Mouse (Mus musculus): ENCODE measurements around the gene Colq.

Colq gene

GRCm38 (mm10) chr14:31530847-31531246 is 60.3 kb downstream of the Colq start:
- no peak for DNase-seq (ENCODE audit: low read depth, low spot score)

DNA sequence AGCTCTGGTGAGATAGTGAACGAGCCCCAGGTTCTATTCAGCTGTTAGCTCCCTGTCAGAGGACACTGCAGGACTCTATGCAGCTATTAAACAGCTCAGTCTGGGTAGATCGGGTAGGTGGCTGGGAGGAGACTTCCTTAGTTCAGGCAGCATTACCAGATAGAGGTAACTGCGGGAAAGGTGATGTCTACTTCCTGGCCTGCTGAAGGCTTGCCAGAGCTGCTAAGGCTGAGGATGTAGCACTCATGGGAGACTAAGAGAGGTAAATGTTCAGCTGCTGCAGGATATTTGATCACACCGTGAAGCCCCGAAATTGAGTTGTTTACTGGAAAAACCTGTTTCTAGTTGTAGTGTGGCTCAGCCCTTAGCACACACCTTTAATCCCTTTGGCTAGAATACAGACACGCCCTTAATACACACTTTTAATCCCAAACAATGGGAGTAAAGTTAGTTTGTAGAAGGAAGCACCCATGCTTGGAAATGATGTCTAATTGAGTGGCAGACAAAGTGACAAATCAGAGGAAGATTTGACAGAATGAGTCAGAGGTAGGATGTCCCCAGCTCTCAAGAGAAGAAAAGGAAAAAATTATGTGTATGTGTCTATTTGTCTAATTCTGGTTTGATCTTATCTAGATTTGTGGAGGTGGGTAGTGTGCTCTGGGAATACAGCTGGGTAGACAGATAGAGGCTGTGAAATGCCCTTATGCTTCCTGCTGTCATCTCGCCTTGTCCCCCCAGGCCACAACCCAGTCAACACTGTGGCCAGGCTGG is 65.9 kb downstream of the Colq start:
- DNase-seq (ENCODE audit: low read depth, low spot score) = no peak

- no peak for DNase-seq (ENCODE audit: low read depth, low spot score)
Observed at GRCm38 (mm10) chr14:31521318-31521717, 69.8 kb downstream of the Colq start.

- DNase-seq (ENCODE audit: low read depth, low spot score) = peak; percentile 30
Observed at GRCm38 (mm10) chr14:31519165-31519564, 72.0 kb downstream of the Colq start.

DNA sequence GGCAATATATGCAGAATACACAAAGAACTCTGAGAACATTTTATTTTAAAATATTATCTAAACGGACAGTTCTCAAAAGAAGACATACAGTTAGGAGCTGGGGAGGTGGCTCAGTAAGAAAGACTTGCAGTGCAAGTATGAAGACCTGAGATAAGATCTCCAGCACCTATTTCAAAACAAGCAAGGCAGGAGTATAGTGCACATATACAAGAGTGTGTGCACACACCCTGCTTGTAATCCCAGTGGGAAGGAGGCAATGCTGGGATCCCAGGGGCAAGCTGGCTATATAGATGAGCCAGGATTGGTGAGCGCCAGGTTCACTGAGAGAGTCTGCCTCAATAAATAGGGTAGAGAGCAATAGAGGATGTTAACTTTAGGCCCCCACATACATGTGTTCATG is 75.2 kb downstream of the Colq start:
- DNase-seq (ENCODE audit: low read depth, low spot score) = no peak

- DNase-seq (ENCODE audit: low read depth, low spot score) = no peak
Observed at GRCm38 (mm10) chr14:31510322-31510721, 80.8 kb downstream of the Colq start.

GRCm38 (mm10) chr14:31509911-31510310 is 81.2 kb downstream of the Colq start:
- peak; percentile 48 for DNase-seq (ENCODE audit: low read depth, low spot score)

DNA sequence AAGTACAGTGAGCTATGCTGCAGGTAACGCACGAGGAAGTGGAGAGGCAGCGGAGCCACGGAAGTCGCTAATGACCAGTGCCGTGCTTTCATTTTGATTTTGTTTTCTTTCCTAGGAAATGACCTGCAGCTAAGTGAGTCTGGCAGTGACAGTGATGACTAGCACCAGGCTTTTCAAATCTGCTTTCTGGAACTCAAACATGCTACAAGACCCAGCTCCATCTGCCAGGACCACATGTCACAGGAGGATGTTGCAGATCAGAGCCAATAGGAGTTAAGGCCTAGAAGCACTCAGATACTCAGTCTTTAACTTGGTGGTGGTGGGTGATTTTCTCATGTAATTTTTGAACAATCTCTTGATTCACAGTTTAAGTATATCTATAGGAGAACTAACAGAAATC is 84.7 kb downstream of the Colq start:
- DNase-seq (ENCODE audit: low read depth, low spot score) = no peak

GRCm38 (mm10) chr14:31503406-31503805 is 87.7 kb downstream of the Colq start:
- DNase-seq (ENCODE audit: low read depth, low spot score) = peak; percentile 72

DNA sequence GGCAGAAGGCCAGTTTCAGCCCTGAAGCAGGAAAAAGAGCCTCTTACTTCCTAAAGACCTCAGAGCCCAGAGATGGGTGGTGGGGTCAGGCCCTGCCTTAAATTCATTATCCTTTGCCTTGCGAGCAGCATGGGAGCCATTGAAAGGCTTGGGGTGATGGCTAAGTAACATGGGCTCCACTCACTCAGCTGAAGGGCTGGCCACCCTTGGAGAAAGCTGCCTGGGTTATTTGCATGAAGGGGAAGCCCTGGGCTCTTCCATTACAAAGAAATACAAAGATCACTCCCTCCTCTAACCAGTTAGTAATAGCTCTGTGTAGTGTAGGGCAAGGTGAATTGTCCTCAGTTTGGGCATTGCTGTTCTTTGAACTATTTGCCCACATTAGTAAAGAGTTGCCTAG is 91.6 kb downstream of the Colq start:
- DNase-seq (ENCODE audit: low read depth, low spot score) = no peak

GRCm38 (mm10) chr14:31496241-31496646 is 94.9 kb downstream of the Colq start:
- no peak for DNase-seq (ENCODE audit: low read depth, low spot score)

- DNase-seq (ENCODE audit: low read depth, low spot score) = no peak
Observed at GRCm38 (mm10) chr14:31495538-31495937, 95.6 kb downstream of the Colq start.

GRCm38 (mm10) chr14:31494975-31495455 is 96.1 kb downstream of the Colq start, which contains the start of gene Mettl6:
Gene Mettl6 (minus strand): TSS chr14:31495040.
- DNase-seq (ENCODE audit: low read depth, low spot score) = peak; percentile 83

- no peak for DNase-seq (ENCODE audit: low read depth, low spot score)
Observed at GRCm38 (mm10) chr14:31494349-31494974, 96.7 kb downstream of the Colq start, which contains the start of gene Eaf1. Gene Eaf1 (plus strand): TSS chr14:31494399.

DNA sequence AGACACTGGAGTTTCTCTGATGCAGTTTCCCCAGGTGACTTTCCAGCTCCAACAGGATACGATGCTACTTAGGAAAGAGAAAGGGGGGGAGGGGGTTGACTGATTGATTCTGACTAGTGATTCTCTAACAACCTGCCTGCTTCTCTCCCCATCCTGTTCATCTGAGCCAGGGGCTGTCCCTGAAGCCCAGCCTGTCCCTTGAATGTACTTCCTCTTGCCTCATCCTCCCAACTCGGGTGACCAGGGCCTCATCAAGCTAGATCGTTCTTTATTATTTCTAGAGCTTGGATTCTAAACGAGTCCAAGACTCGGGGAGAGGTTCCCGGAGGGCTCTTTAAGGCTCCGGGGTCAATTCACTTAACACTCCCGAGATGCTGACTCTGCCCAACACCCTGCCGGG is 97.2 kb downstream of the Colq start:
- DNase-seq (ENCODE audit: low read depth, low spot score) = no peak

- DNase-seq (ENCODE audit: low read depth, low spot score) = no peak
Observed at GRCm38 (mm10) chr14:31488055-31488454, 103.1 kb downstream of the Colq start.

- DNase-seq (ENCODE audit: low read depth, low spot score) = no peak
Observed at GRCm38 (mm10) chr14:31486465-31486864, 104.7 kb downstream of the Colq start.

- no peak for DNase-seq (ENCODE audit: low read depth, low spot score)
Observed at GRCm38 (mm10) chr14:31482417-31482816, 108.7 kb downstream of the Colq start.

- DNase-seq (ENCODE audit: low read depth, low spot score) = no peak
Observed at GRCm38 (mm10) chr14:31473297-31473696, 117.8 kb downstream of the Colq start.
